23 mouse cellular contexts compared by ENCODE assay signal in the genomic region with DNA sequence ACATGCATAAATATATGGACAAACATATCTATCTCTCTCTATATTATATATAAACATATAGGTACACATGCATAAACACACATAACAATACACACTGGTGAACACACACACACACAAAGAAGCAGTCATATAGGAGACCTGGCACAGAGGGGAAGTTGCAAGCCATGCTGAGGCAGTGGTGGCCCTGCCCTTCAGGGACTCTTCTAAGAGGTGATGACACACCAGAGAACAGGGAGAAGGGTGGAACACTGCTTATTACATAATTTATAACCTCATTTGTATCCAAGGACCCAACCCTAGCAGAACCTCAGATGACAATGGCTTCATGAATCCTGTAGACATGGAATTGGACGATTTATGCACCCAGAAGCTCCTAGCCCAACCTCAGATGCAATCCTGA.
DNase-seq lines count a peak whose midpoint lies in the region; ATAC-seq lines count a peak whose summit lies in the region.
"Had no signal": no experiment of that assay in that cellular context is flagged by ENCODE, and none has a peak within 500 bp of the region (broad histone marks: within the 10 kb centered on the region; RNA-seq: fewer than 3 reads in every experiment).

No protein-coding gene starts in this region.

- no peaks in the 10 kb centered on the region for H3K9me3 ChIP-seq in liver, embryonic 15.5 days (replicated peaks)
- H3K9me3 ChIP-seq in liver, embryonic 12.5 days (replicated peaks), result no peaks in the 10 kb centered on the region
- no peaks in the 10 kb centered on the region for H3K9me3 ChIP-seq in forebrain, embryonic 13.5 days (replicated peaks)
- H3K9me3 ChIP-seq in forebrain, embryonic 15.5 days, result no peaks in the 10 kb centered on the region
- H3K9me3 ChIP-seq: heart, embryonic 10.5 days; heart, embryonic 15.5 days; hindbrain, embryonic 12.5 days; intestine, embryonic 15.5 days had no signal

- intact Hi-C loops in left cerebral cortex, postnatal 36 days (cut with DNase I), result no loop called here

- WGBS in liver, embryonic 15.5 days (ENCODE audit: insufficient replicate concordance), result 5% methylated on average over 1 of the region's 1 CpGs
- 26% methylated on average over 1 of the region's 1 CpGs for WGBS in liver, embryonic 12.5 days (ENCODE audit: insufficient replicate concordance)
- WGBS in forebrain, embryonic 13.5 days, result 65% methylated on average over 1 of the region's 1 CpGs
- WGBS in forebrain, embryonic 15.5 days, result 56% methylated on average over 1 of the region's 1 CpGs

- no peak overlapping the region for H3K9ac ChIP-seq in liver, embryonic 15.5 days
- H3K9ac ChIP-seq in liver, embryonic 12.5 days, result no peak overlapping the region
- H3K9ac ChIP-seq in forebrain, embryonic 13.5 days, result no peak overlapping the region
- H3K9ac ChIP-seq in forebrain, embryonic 15.5 days (replicated peaks), result no peak overlapping the region
- H3K9ac ChIP-seq: heart, embryonic 15.5 days; hindbrain, embryonic 12.5 days; intestine, embryonic 15.5 days; lung, embryonic 14.5 days had no signal

- H3K4me1 ChIP-seq in liver, embryonic 15.5 days (replicated peaks), result no peaks in the 10 kb centered on the region
- H3K4me1 ChIP-seq in liver, embryonic 12.5 days, result no peaks in the 10 kb centered on the region
- H3K4me1 ChIP-seq in forebrain, embryonic 13.5 days, result peaks cover 36% of the 10 kb centered on the region
- H3K4me1 ChIP-seq in forebrain, embryonic 15.5 days, result peaks cover 14% of the 10 kb centered on the region

- peak; percentile 52 for ATAC-seq in liver, embryonic 15.5 days (ENCODE audit: insufficient read depth)
- no peak for ATAC-seq in liver, embryonic 12.5 days
- ATAC-seq in forebrain, embryonic 13.5 days, result 0 out of 2 replicates have a peak, but pooled peaks have one; percentile 32
- ATAC-seq in forebrain, embryonic 15.5 days (replicated peaks), result peak; percentile 35; the same call in 1 of the 2 replicates
- ATAC-seq: hindbrain, postnatal 0 days; intestine, embryonic 15.5 days; midbrain, embryonic 16.5 days had no signal

- H3K27me3 ChIP-seq in liver, embryonic 15.5 days, result no peaks in the 10 kb centered on the region
- no peaks in the 10 kb centered on the region for H3K27me3 ChIP-seq in liver, embryonic 12.5 days (replicated peaks)
- H3K27me3 ChIP-seq in forebrain, embryonic 13.5 days, result no peaks in the 10 kb centered on the region
- H3K27me3 ChIP-seq in forebrain, embryonic 15.5 days, result no peaks in the 10 kb centered on the region
- H3K27me3 ChIP-seq: heart, embryonic 15.5 days; hindbrain, embryonic 12.5 days; intestine, embryonic 15.5 days had no signal

- H3K36me3 ChIP-seq in liver, embryonic 15.5 days (replicated peaks), result no peaks in the 10 kb centered on the region
- no peaks in the 10 kb centered on the region for H3K36me3 ChIP-seq in liver, embryonic 12.5 days
- H3K36me3 ChIP-seq in forebrain, embryonic 13.5 days (ENCODE audit: poor library complexity, severe bottlenecking), result no peaks in the 10 kb centered on the region
- no peaks in the 10 kb centered on the region for H3K36me3 ChIP-seq in forebrain, embryonic 15.5 days
- H3K36me3 ChIP-seq: heart, embryonic 10.5 days; heart, embryonic 15.5 days; hindbrain, embryonic 12.5 days; intestine, embryonic 15.5 days had no signal

- peak; percentile 24 for DNase-seq in skeletal muscle tissue, adult 2 months (ENCODE audit: low read depth, low spot score)
- no peak for DNase-seq in left cerebral cortex, postnatal 36 days (ENCODE audit: low spot score in 2 of 2)
- DNase-seq: adrenal gland, adult 8-10 months; B cell, adult 2 months; cerebellum, adult 2 months; kidney, adult 2 months; kidney, postnatal 36 days; lung, embryonic 14.5 days; lung, postnatal 14 days; thymus, postnatal 4 days had no signal

- no peak overlapping the region for H3K4me2 ChIP-seq in liver, embryonic 15.5 days
- H3K4me2 ChIP-seq in liver, embryonic 12.5 days, result no peak overlapping the region
- no peak overlapping the region for H3K4me2 ChIP-seq in forebrain, embryonic 13.5 days
- H3K4me2 ChIP-seq in forebrain, embryonic 15.5 days (replicated peaks), result no peak overlapping the region
- H3K4me2 ChIP-seq: heart, embryonic 15.5 days; hindbrain, embryonic 12.5 days; intestine, embryonic 15.5 days; lung, embryonic 14.5 days; midbrain, embryonic 11.5 days had no signal

- H3K27ac ChIP-seq in liver, embryonic 15.5 days (replicated peaks), result no peak overlapping the region
- no peak overlapping the region for H3K27ac ChIP-seq in liver, embryonic 12.5 days
- peak overlapping the region; percentile 40 for H3K27ac ChIP-seq in forebrain, embryonic 13.5 days
- no peak overlapping the region for H3K27ac ChIP-seq in forebrain, embryonic 15.5 days (replicated peaks)
- H3K27ac ChIP-seq: heart, embryonic 10.5 days; heart, embryonic 15.5 days; hindbrain, embryonic 12.5 days; hindbrain, postnatal 0 days; intestine, embryonic 15.5 days; layer of hippocampus, adult 2 months had no signal

- H3K4me3 ChIP-seq in liver, embryonic 15.5 days (replicated peaks), result no peak overlapping the region
- no peak overlapping the region for H3K4me3 ChIP-seq in liver, embryonic 12.5 days
- no peak overlapping the region for H3K4me3 ChIP-seq in forebrain, embryonic 13.5 days
- no peak overlapping the region for H3K4me3 ChIP-seq in forebrain, embryonic 15.5 days
- H3K4me3 ChIP-seq: erythroblast, embryonic 14.5 days; heart, embryonic 10.5 days; heart, embryonic 15.5 days; hindbrain, embryonic 12.5 days; intestine, embryonic 15.5 days; layer of hippocampus, adult 2 months had no signal
